Mouse (Mus musculus) layer of hippocampus, postnatal 14 days (tissue): ENCODE results near the gene Tsfm. TPM values are rescaled to one million over a fixed set of nuclear protein-coding genes. Genes with fewer than 3 reads are reported as not detected.
A peak's percentile ranks its signal among the peaks of the same experiment; 100 is the strongest.
"Not testable (repeated sequence)": the region's sequence is repeated elsewhere in the genome, so short reads cannot be mapped to it uniquely, and the experiment has no call there.

Source experiments
- DNase-seq, 2 experiments: peaks; one replicate each; pipeline ENCODE4 v3.0.0; 2021 to 2022; ENCODE audit warnings: low spot score in 2 of 2, mixed read lengths in 1 of 2
- long read RNA-seq, 2 experiments: library from polyadenylated mRNA; stranded (forward); transcript quantifications; one replicate each; pipeline ENCODE4 v2.0.0; 2021
- total RNA-seq, 2 experiments: library from RNA; stranded (reverse); gene quantifications; 2 replicates each; pipeline ENCODE4 v1.2.3; 2021

The Tsfm gene
- 10 to 100 TPM; 27.4 to 31.9 TPM for total RNA-seq
- long read RNA-seq, experiment 1, transcript Tsfm-201 (6 exons, 1,206 nt), result major isoform, 22 of 27 reads
- long read RNA-seq, experiment 1, partial matches to known transcripts, result 1 of 27 reads
- long read RNA-seq, experiment 1, other reads (novel, unspliced or antisense), result 2 of 27 reads
- long read RNA-seq, experiment 2, transcript Tsfm-201 (6 exons, 1,206 nt), result major isoform, 37 of 45 reads
- long read RNA-seq, experiment 2, partial matches to known transcripts, result 1 of 45 reads
- long read RNA-seq, experiment 2, other reads (novel, unspliced or antisense), result 3 of 45 reads

- peak; percentile 87 to 94 for DNase-seq
Observed at GRCm38 (mm10) chr10:127030336-127031296, at the start of gene Tsfm. Gene Tsfm, minus strand, starts transcription at chr10:127030840.

GRCm38 (mm10) chr10:127079665-127080391 is 49.2 kb upstream of the Tsfm start:
- peak in 1 of 2 experiments; percentile 59 for DNase-seq

DNA sequence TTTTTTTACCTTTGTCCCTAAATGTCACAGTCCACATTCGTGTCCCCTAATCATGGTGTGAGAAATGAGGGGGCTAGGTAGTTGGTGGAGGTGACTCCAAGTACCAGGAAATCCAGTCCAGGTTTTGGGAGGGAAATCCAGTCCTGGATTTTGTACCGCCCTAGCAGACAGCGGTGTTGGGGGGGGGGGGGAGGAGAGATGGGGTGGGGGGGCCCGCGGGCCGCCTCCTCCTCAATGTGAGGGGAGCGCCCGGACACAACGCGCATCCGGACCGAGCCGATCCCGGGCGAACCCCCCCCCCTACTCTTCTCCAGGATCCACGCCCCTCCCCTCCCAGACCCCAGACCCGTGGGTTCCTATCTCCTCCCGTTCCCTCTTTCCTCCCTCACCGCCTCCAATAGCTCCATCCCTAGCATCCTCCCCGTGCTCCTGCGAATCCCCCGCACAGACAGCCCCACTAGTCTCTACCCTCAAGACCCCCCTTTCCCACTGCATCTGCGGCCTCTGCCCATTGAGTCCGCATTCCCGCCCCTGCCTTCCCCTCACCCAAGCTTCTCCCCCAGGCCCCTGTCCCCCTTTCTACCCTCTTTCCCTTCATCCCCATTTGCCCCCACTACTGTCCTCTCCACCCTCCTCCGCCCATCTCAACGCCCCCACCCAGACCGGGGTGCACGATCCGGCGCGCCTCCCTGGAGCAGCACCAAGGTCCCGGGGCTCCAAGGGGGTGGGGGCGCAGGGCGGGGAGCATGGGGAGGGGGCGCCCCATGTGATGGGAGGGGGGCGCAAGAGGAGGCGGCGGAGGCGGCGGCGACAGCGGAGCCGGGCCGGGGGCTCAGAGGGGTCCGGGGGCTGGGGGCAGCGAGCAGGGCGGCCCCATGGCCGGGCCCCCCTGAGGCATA is 48.3 kb upstream of the Tsfm start:
- peak; percentile 75 to 80 for DNase-seq

DNA sequence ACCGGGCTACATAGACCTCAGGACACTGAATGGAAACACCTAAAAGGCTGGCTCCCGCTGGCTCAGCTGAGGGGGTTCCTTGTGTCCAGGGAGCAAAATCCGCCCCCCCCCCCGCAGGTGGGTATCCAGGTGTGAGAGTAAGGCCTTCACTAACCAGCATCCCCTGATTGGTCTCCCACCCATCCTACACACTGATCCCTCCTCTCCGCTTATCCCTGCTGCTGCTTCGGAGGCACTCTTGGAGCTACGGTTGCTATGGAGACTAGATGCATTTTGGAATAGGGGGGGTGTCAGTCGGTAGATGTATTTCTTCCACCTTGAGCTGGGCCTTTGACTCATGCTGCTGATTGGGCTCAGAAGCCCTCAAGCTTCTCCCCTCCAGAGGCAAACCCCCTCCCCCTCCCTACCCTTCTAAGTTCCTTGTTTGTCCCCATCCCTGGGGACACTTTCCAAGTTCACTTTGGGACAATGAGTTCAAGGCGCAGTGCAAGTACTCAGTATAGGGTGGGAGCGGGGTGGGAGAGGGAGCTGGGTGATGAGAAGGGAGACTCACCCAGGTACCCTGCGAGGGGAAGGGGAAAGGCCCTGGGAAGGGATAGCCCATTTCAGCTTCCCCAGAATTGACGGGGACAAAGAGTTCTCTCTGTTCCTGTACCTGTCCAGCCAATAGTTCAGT is 47.5 kb upstream of the Tsfm start:
- DNase-seq, result peak in 1 of 2 experiments; percentile 41

- DNase-seq, result peak in 1 of 2 experiments; percentile 27
Observed at GRCm38 (mm10) chr10:127077515-127077914, 46.9 kb upstream of the Tsfm start.

DNA sequence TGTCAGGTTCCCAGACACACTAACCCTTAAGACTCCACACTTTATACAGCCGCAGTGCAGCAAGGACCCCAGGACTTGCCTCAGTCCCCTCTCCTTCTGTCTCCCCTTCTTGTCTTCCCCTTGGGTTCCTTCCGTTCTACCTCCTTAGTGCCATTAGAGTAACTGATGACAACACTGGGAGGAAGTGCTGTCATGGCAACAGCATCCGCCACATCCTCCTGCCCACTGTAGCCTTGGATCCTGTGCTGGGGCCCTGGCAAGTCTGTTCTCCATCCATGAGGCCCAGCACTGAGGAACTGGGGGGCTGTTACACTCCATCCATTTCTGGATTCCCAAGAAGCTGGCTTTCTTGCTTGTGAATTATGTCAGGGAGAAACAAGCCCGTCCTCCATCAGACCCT is 45.4 kb upstream of the Tsfm start:
- DNase-seq, result no peak

DNA sequence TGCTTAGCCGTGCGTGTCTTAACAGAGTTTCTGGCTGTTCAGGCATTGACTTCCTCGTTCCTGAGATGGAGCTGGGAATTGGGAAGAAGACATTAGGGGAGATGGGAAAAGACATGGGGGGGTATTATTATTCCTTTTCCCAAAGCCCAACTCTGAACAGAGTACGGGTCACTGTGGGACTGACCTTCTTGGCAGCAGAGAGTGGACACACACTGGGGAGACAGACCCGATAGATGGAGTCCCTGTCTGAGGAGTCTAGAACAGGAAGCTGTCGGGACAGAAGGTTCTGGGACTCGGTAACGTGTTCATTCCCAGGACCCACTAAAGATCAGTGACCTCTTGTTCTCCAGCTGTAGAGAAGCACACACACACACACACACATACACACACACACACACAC is 45.0 kb upstream of the Tsfm start:
- no peak for DNase-seq

DNA sequence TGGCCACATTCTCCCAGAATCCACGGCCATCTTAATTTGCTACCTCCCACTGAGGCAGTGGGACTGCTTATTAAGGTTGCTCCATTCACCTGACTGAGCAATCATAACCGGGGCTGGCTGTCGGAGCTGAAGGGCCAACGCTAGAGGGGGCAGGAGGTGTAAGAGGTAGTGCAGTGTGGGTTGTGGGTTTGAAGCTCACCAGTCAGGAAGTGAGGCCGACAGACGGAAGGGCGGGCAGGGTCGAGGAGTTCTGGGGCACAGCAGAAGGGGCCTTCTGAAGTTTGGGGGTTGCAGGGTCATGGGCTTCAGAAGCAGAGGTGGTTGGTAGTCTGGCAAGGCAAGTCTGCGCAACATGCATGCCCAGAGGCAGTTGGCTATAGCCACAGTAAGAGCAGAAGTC is 44.4 kb upstream of the Tsfm start, which contains the start of gene Agap2:
Gene Agap2, plus strand, starts transcription at position 205 of the 400 bp plus-strand sequence.
- no peak for DNase-seq

DNA sequence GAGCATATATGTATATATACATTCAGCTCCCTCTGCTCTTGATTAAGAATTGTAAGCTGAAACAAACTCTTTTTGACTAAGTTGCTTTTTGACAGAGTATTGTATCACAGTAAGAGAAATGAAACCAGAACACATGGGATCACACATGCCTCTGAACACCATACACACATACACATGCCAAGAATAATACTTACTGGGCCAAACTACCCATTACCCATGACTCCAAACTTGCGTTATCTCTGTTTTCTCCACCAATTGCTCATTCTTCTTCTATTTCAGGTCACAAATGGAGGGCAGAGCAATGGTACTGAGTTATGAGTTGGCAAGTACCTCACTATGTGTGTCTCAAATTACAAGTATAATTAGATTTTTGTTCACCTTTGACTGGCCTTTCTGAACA is 43.3 kb upstream of the Tsfm start:
- DNase-seq, result no peak

DNA sequence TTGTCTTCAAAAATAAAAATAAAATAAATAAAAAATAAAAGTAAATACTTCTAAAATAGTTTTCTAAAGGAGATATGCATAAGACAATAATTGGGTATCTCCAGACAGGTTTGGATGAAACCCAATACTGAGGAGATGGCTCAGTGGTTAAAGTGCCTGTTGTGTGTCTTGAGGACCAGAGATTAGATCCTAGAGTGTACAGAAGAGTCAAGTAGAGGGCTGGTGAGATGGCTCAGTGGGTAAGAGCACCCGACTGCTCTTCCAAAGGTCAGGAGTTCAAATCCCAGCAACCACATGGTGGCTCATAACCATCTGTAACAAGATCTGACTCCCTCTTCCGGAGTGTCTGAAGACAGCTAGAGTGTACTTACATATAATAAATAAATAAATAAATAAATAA is 42.3 kb upstream of the Tsfm start:
- DNase-seq, result not testable (repeated sequence)

DNA sequence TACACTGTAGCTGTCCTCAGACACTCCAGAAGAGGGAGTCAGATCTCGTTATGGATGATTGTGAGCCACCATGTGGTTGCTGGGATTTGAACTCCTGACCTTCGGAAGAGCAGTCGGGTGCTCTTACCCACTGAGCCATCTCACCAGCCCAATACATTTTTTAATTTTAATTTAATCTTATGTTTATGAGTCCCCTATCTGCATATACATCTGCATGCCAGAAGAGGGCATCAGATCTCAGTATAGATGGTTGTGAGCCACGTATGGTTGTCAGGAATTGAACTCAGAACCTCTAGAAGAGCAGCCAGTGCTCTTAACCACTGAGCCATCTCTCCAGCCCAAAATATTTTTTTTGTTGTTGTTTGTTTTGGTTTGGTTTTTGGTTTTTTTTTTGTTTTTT is 41.6 kb upstream of the Tsfm start:
- DNase-seq, result not testable (repeated sequence)

GRCm38 (mm10) chr10:127071203-127071602 is 40.6 kb upstream of the Tsfm start:
- no peak for DNase-seq

GRCm38 (mm10) chr10:127070190-127071121 is 39.8 kb upstream of the Tsfm start, which contains the start of gene Tspan31:
Gene Tspan31, minus strand, starts transcription at chr10:127070264.
- DNase-seq, result peak; percentile 92 to 97

GRCm38 (mm10) chr10:127069281-127070189 is 38.9 kb upstream of the Tsfm start:
- DNase-seq, result peak in 1 of 2 experiments; percentile 75

DNA sequence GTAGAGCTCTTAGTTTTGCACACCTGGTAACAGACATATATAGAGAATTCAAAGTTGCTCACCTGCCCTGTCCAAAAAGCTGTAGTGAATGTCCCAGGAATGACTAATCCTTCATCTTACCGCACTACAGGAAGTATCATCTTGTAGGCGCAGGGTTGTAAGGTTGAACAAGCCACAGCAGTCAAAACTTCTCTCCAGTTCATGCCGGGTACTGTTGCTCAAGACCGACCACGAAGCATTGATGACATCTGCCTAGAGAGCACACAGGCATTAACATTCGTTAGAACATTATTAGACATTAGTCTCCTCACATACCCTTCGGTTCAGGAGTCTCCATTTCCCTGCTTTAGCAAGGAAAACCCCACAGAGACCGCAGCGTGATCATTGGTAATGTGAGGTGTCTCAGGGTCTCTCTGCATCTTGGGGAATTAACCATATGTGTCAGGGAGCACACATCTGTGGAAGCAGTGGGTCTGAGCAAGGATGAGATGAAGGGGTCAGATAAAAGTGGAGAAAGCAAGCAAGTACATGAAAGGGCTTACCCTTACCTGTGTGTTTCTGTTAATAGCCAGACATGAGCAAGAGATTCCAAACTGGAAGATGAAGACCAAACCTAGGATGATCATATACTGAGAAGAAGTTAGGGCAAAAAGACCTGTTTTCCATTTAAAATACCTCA is 37.9 kb upstream of the Tsfm start:
- DNase-seq, result no peak

GRCm38 (mm10) chr10:127066519-127067018 is 35.9 kb upstream of the Tsfm start:
- DNase-seq, result no peak

GRCm38 (mm10) chr10:127065981-127066380 is 35.3 kb upstream of the Tsfm start:
- no peak for DNase-seq
